Mouse (Mus musculus) bone marrow, adult 2 months (tissue): Measurements from ENCODE around the gene Dusp3.

Source experiments
- CTCF ChIP-seq: fragments of 200-500 bp; IDR thresholded peaks from 2 replicates; pipeline ENCODE4 v1.5.1; 2011; ENCODE audit warnings: low read length, control low read depth; ENCODE audit not compliant: control insufficient read depth, insufficient read depth
- POLR2A ChIP-seq: fragments of 200-500 bp; IDR thresholded peaks from 2 replicates; pipeline ENCODE4 v1.6.1; 2011; ENCODE audit warnings: low read depth, mild to moderate bottlenecking, control low read depth, low read length, borderline replicate concordance; ENCODE audit not compliant: control insufficient read depth

GRCm38 (mm10) chr11:102033055-102033591 is 46.3 kb upstream of the Dusp3 start:
- no peak for TF ChIP-seq CTCF
- TF ChIP-seq POLR2A, result no peak
